Mouse (Mus musculus) CD4-positive, CD25-positive, alpha-beta regulatory T cell, adult 4 months (primary cell): ENCODE results near the gene Mmrn2. TPM values are rescaled to one million over a fixed set of nuclear protein-coding genes. Genes with fewer than 3 reads are reported as not detected.
"Not testable (repeated sequence)": the region's sequence is repeated elsewhere in the genome, so short reads cannot be mapped to it uniquely, and the experiment has no call there.

Experiments used
- ATAC-seq: one replicate; pipeline ENCODE4 v1.8.0; 2017
- polyA plus RNA-seq, 2 experiments: library from polyadenylated mRNA; unstranded; fragments of 100-300 nt; shearing (Covaris generic); gene quantifications; one replicate each; pipeline ENCODE4 v1.2.1; 2017

The Mmrn2 gene
- polyA plus RNA-seq, 2 experiments from 2014 or later = 0.08 to 0.19 TPM

DNA sequence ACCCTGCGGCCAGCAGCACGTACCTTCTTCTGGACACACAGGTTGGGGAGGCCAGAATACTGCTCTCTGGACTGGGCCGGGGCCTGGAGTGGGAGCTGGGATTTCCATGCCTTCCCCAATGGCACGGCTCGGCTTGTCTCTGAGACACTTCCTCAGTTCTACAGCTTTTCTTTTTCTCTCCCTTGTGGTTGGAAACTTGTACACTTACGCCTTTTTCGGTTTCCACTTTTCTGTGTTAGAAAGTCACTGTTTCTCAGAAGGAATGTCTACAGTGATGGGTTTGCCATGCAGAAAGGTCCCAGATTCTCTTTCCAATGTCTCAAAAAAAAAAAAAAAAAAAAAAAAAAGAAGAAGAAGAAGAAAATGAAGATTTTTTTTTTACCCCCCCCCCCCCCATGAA lies 28.2 kb downstream of the Mmrn2 start:
- ATAC-seq = no peak

DNA sequence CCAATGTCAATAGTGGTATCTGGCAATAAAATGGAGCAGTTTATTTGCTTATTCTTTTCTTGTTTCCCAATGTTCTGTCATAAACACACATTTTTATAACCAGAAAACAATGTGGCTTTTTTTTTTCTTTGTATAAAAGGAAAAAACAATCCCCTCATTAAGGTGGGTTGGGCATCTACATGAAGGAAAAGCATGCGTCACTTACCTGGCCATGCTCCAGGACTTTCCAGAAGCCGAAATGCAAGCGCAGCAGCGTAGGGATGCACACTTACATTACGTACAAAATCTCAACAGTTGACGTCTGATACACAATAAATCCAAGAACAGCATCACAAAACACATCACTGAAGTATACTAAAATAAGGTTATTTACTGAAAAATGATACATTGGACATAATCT lies 35.5 kb downstream of the Mmrn2 start:
- no peak for ATAC-seq

GRCm38 (mm10) chr14:34412164-34412896 lies 37.1 kb downstream of the Mmrn2 start:
- ATAC-seq = no peak

- not testable (repeated sequence) for ATAC-seq
These were observed 41.7 kb downstream of the Mmrn2 start for GRCm38 (mm10) chr14:34416946-34417345.

DNA sequence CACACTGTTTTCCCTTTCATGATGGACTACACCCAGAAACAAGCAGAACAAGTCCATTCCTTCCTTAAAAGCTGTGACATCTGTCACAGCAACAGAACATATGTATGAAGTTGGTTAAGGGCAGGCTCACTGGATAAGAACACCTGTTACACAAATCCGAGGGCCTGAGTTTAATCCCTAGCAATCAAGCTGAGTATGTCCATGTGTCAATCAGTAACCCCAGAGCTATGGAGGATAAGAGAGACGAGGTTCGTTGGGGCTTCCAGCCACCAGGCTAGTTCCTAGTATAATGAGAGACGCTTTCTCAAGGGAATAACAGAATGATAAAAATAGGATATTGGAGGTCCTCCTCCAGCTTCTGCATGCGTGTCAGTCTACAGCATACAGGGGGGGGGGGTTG lies 42.2 kb downstream of the Mmrn2 start:
- no peak for ATAC-seq

- no peak for ATAC-seq
These were observed 45.8 kb downstream of the Mmrn2 start for GRCm38 (mm10) chr14:34421078-34421477.

DNA sequence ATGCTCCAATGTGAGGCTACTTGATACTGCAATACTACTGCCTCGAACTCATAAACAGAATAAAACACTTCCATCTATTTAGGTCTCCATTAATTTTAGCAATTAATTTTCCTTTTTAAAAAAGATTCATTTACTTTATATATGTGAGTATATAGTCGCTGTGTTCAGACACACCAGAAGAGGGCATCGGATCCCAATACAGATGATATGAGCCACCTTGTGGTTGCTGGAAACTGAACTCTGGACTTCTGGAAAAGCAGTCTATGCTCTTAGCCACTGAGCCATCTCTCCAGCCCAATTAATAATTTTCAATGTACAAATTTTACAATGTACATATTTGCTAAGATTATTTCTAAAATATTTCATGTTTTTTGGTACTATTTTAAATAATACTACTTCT lies 53.0 kb downstream of the Mmrn2 start:
- ATAC-seq = no peak

- ATAC-seq = no peak
These were observed 53.8 kb downstream of the Mmrn2 start for GRCm38 (mm10) chr14:34429069-34429468.

DNA sequence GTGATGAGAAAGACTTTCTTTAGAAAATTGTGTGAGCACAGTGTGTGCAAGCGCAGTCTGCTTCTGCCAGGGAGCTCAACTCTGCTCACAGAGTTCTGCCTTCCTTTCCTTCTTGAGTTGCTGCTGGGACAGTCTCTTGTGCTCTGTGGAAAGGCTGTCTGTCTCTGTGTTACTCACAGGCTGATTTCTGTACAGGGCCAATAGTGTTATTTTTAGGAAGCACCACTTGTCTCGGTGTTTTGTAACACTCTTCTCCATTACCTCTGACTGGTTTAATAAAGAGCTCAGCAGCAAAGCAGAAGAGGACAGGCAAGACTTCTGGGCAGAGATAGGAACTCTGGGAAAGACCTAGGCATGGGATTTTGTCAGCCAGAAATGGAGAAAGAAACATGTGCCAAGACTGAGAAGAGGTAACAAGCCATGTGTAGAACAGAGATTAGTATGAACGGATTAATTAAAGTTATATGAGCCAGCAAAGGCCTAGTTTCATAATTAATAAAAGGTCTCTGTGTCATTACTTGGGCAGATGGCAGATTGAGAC lies 65.3 kb downstream of the Mmrn2 start:
- no peak for ATAC-seq

DNA sequence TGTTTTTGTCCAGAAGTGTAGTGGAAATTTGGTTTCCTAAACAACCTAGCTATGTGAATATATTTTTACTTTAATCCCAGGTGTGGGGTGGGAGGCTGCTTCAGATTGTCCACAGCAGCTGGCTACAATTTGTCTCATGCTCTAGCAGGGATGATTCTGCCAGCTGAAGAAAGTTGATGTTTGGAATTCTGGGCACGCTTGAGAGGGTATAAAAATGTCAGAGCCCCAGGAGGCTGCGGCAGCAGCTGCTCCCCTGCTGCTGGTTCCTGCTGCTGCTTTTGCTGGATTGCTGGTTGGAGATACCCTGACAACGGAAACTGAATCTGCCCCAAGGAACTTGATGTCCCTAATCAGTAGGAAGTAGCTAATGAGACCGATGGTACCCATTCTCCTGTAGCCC lies 67.3 kb downstream of the Mmrn2 start:
- ATAC-seq = no peak

DNA sequence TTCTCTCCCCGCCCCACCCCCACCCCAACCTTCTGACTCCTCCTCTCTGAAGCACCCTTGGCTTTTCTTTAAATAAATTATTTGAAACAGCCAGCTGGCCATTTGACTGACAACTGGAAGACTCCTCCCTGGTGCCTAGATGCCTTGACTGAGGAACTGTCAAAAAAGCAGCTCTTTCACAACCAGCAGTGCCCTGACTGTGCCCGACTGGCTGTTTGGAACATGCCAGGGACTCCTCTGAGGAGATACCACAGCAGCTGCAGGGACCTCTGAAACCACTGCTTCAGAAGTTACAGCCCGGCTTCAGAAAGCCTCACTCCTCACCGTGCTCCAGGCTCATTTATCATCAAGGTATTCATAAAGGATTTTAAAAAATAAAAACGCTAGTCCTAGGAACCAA lies 69.1 kb downstream of the Mmrn2 start:
- no peak for ATAC-seq

DNA sequence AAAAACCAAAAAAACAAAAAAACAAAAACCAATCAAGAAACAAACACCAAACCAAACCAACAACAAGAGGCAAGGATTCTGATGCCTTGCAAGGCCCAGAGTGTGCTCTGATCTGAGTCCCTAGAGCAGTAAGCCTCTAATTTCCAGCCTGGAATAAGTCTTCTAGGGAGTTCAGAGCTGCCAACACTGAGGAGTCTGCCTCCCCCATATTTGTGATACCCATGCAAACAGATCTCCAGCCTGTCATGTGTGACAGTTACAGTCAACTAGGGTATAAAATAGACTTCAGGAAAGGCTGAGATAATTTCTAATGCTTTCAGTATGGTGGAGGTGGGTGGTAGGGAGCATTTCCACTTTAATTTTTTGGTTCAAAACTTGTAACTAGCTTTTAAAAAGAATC lies 69.7 kb downstream of the Mmrn2 start:
- no peak for ATAC-seq

DNA sequence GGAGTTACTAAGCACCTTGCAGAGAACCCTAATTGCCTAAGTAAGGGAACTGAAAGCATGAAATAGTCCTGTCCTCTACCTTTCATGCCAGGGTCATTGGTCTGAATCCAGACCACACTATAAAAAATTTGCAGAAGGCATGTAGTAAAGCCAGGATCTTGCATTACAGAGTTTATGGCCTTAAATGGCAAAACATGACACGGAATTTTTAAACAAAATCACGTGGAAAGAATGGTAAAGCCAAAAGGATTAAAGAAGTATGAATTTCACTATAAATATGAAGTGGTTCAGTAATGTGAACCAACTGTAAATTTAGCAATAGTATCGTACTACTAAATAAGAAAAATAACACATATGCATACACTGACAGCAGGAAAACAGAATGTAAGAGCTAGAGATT lies 70.1 kb downstream of the Mmrn2 start:
- ATAC-seq = no peak

DNA sequence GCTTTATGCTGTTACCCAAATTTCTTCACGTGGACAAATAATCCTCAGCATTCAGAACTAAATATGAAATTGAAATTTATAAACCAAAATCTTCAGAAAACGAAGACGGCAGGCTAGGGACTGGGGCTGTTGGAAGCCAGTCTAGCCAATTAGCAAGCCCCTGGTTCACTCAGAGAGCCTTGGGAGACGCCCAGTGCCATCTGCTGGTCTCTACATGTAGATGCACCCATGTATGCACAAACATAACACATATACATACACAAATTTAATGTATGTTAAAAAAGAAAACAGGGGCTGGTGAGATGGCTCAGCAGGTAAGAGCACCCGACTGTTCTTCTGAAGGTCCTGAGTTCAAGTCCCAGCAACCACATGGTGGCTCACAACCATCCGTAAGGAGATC lies 71.4 kb downstream of the Mmrn2 start:
- no peak for ATAC-seq

GRCm38 (mm10) chr14:34447659-34448058 lies 72.4 kb downstream of the Mmrn2 start:
- no peak for ATAC-seq

- ATAC-seq = no peak
These were observed 73.1 kb downstream of the Mmrn2 start for GRCm38 (mm10) chr14:34448398-34448797.

DNA sequence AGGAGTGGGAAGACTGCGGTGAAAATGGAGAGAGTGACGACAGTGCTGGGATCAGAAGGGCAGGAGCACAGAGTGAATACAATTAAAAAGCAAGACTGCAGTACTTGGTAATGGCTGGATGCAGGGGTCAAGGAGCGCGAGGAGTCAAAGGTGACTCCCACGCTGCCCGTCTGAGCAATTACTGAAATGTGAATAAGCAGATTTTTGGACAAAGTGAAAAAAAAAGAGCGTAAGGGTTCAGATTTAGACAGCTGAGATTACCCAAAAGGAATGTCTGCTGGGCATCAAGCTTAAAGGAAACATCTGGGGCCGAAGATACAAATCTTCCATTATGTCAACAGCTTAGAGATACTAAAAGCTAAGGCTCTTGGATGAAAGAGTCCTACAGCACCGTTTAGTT lies 74.5 kb downstream of the Mmrn2 start:
- no peak for ATAC-seq

GRCm38 (mm10) chr14:34450451-34450850 lies 75.2 kb downstream of the Mmrn2 start:
- no peak for ATAC-seq

DNA sequence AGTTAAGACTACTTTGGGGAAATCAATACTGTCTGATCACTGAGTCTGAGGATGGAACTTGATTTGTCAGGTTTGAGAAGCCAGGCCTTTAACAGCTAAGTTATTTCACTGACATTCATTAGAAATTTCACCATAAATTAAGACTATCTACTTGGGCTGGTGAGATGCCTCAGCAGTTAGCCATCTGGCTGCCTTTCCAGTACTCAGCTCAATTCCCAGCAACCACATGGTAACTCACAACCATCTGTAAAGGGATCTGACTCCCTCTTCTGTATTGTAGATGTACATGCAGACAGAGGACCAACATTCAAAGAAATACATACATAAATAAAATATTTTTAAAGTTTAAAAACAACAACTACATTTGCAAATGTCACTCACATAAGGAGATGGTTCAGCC lies 76.6 kb downstream of the Mmrn2 start:
- no peak for ATAC-seq

DNA sequence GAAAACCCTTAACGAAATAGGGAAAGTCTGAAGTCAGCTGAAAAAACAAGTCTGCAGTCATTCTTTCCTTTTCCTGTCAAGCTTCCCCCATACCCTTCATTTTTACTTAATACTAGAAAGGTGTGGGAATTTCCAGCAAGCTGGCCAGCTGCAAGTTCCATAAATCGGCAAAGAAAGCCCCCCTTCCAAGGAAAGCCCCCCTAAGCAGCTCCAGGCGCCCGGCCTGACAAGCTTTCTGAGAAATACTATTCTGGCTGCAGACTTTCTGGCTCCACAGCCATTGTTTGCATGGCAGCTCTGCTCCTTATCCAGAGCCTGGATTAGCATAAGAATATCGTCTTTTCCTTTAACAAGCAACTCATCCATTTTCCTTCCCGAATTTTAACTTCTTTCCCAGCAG lies 78.4 kb downstream of the Mmrn2 start:
- no peak for ATAC-seq
